Mouse (Mus musculus): ENCODE measurements around the gene Dpp6. TPM values are rescaled to one million over a fixed set of nuclear protein-coding genes. Genes with fewer than 3 reads are reported as not detected.

Dpp6 gene
- total and polyA plus RNA-seq, 3 experiments, result 0.16 TPM; not detected in 2

DNA sequence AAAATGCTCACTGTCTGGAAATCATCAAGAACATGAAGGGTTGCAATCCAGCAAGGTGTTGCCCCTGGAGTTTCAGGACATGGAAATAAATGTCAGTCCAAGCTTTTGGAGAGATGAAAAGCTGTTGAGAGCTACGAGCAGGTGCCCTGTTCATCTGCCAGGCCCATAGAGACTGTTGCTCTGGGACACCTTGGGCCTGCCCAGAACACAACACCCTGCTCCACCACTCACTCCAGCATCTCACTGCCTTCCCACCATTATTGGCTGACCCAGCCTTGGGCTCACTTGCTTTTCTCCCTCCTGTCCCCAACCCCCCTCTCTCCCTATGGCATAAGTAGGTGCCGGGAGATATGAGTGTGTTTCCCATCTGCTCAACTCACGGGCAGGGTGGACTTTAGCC lies 162.8 kb downstream of the Dpp6 start:
- Histone ChIP-seq H3K27me3 (ENCODE audit: insufficient read depth, low read length) (no peaks in the 10 kb centered on the region), H3K36me3 (replicated peaks) (no peaks in the 10 kb centered on the region), H3K4me3 (ENCODE audit: low read depth, low read length) (no peak overlapping the region), H3K4me1 (ENCODE audit: insufficient read depth, low read depth, low read length) (no peaks in the 10 kb centered on the region), H3K9me3 (replicated peaks) (peaks cover 19% of the 10 kb centered on the region)
- no peak for ATAC-seq (ENCODE audit: extremely low read depth, insufficient number of reproducible peaks, low FRiP score, poor library complexity, severe bottlenecking)
- no peak for DNase-seq (ENCODE audit: low spot score)
- TF ChIP-seq GATA1 (IDR thresholded peaks at IDR 0.05; ENCODE audit: borderline replicate concordance, low read length) (no peak), CTCF (IDR thresholded peaks at IDR 0.05; ENCODE audit: low read depth, low read length) (no peak), TAL1 (conservative IDR thresholded peaks at IDR 0.05; ENCODE audit: low read depth, low read length) (no peak), POLR2AphosphoS5 (IDR thresholded peaks at IDR 0.05; ENCODE audit: insufficient replicate concordance, low read depth, low read length) (no peak), GATA2 (IDR thresholded peaks at IDR 0.05; ENCODE audit: borderline replicate concordance, low read depth, low read length) (no peak)

DNA sequence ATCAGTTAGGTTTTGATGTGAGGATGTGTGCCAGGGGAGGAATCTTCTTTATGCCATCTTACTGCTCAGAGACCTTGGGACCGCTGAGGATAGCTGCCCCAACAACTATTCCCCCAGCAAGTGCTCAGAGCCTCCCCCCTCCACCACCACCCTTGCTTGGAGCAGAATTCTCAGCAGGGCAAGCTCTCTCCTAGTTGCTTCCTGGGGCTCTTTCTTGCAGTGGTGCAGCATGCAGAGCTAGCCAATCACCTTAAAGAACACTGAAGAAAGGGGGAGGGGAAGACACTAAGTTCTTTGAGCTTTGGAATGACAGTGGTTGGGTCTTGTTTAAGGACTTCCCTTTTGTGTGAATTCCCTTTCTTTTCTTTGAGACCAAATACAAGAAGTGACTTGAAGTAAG lies 168.1 kb downstream of the Dpp6 start:
- DNase-seq (ENCODE audit: low spot score) (no peak), ATAC-seq (ENCODE audit: extremely low read depth, insufficient number of reproducible peaks, low FRiP score, poor library complexity, severe bottlenecking) (no peak)
- peaks cover 21% of the 10 kb centered on the region for H3K9me3 ChIP-seq (replicated peaks)
- TF ChIP-seq TAL1 (conservative IDR thresholded peaks at IDR 0.05; ENCODE audit: low read depth, low read length) (no peak), CTCF (IDR thresholded peaks at IDR 0.05; ENCODE audit: low read depth, low read length) (no peak), GATA1 (IDR thresholded peaks at IDR 0.05; ENCODE audit: borderline replicate concordance, low read length) (no peak), GATA2 (IDR thresholded peaks at IDR 0.05; ENCODE audit: borderline replicate concordance, low read depth, low read length) (no peak), POLR2AphosphoS5 (IDR thresholded peaks at IDR 0.05; ENCODE audit: insufficient replicate concordance, low read depth, low read length) (no peak)
- no peaks in the 10 kb centered on the region for H3K27me3 ChIP-seq (ENCODE audit: insufficient read depth, low read length)
- no peaks in the 10 kb centered on the region for H3K36me3 ChIP-seq (replicated peaks)
- H3K4me3 ChIP-seq (ENCODE audit: low read depth, low read length), result no peak overlapping the region
- no peaks in the 10 kb centered on the region for H3K4me1 ChIP-seq (ENCODE audit: insufficient read depth, low read depth, low read length)

DNA sequence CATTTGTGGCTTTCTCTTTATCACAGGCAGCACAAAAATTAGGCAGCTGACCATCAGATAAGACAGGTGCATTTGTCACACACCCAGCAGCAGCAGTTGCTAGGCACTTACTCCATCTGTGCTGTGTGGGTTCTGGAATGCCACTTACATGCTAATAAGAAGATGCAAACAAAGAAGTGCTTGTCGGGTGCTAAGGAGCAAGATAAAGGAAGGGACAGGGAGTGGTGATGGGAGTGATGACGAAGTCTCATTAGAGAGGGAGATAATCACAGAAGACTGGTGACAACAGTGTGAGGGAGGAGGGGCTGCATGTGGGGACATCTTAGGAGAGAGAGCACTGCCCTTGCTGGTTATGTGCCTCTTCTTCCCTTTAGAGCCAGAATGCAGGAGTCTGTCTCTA lies 174.6 kb downstream of the Dpp6 start:
- DNase-seq (ENCODE audit: low spot score) (no peak), ATAC-seq (ENCODE audit: extremely low read depth, insufficient number of reproducible peaks, low FRiP score, poor library complexity, severe bottlenecking) (no peak)
- Histone ChIP-seq H3K4me3 (ENCODE audit: low read depth, low read length) (no peak overlapping the region), H3K27me3 (ENCODE audit: insufficient read depth, low read length) (no peaks in the 10 kb centered on the region; the same call in 1 of the 2 replicates), H3K4me1 (ENCODE audit: insufficient read depth, low read depth, low read length) (no peaks in the 10 kb centered on the region), H3K36me3 (replicated peaks) (no peaks in the 10 kb centered on the region), H3K9me3 (replicated peaks) (peaks cover 16% of the 10 kb centered on the region)
- TF ChIP-seq CTCF (IDR thresholded peaks at IDR 0.05; ENCODE audit: low read depth, low read length) (no peak), GATA1 (IDR thresholded peaks at IDR 0.05; ENCODE audit: borderline replicate concordance, low read length) (no peak), GATA2 (IDR thresholded peaks at IDR 0.05; ENCODE audit: borderline replicate concordance, low read depth, low read length) (no peak), TAL1 (conservative IDR thresholded peaks at IDR 0.05; ENCODE audit: low read depth, low read length) (no peak), POLR2AphosphoS5 (IDR thresholded peaks at IDR 0.05; ENCODE audit: insufficient replicate concordance, low read depth, low read length) (no peak)

DNA sequence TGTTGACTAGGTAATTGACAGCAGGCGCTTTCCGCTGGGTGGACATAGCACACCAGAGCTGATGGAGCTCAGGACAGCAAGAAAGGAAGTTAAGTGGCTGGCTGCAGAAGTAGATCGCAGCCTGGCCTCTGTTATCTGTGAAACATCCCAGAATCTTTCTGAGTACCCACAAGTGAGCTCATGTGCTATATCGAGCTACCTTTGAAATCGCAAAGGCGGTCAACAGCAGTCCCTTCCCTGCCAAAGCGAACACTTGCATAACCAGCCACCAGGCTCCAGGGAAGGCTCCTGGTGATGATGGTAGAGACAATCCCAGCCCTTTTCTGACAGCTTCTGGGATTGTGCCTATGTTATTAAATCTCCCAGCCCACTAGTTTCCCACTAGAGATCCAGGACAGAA lies 186.5 kb downstream of the Dpp6 start:
- Histone ChIP-seq H3K4me1 (ENCODE audit: insufficient read depth, low read depth, low read length) (no peaks in the 10 kb centered on the region), H3K36me3 (replicated peaks) (no peaks in the 10 kb centered on the region), H3K4me3 (ENCODE audit: low read depth, low read length) (no peak overlapping the region), H3K9me3 (replicated peaks) (peaks cover 20% of the 10 kb centered on the region), H3K27me3 (ENCODE audit: insufficient read depth, low read length) (no peaks in the 10 kb centered on the region)
- TF ChIP-seq GATA2 (IDR thresholded peaks at IDR 0.05; ENCODE audit: borderline replicate concordance, low read depth, low read length), result no peak
- no peak for TF ChIP-seq CTCF (IDR thresholded peaks at IDR 0.05; ENCODE audit: low read depth, low read length)
- TF ChIP-seq POLR2AphosphoS5 (IDR thresholded peaks at IDR 0.05; ENCODE audit: insufficient replicate concordance, low read depth, low read length), result no peak
- TF ChIP-seq TAL1 (conservative IDR thresholded peaks at IDR 0.05; ENCODE audit: low read depth, low read length), result no peak
- TF ChIP-seq GATA1 (IDR thresholded peaks at IDR 0.05; ENCODE audit: borderline replicate concordance, low read length), result no peak
- DNase-seq (ENCODE audit: low spot score) (no peak), ATAC-seq (ENCODE audit: extremely low read depth, insufficient number of reproducible peaks, low FRiP score, poor library complexity, severe bottlenecking) (no peak)

DNA sequence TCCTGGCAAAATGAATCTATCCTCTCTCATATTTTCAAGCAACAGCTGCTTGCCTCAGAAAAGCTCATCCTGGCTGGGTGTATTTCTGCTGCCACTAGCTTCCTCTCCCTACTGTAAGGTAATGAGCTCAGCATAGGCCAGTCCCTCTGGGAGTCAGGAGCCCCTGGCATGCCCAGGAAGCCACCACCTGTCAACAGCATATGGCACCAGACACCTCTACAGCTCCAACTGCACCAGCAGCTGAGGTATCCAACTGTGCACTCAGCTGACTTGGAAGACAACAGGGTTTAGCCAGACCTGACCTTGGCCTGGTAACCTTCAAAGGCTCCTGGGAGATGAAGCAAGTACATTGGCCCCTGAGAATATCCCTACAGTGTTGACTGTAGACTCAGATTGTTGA lies 192.2 kb downstream of the Dpp6 start:
- H3K4me3 ChIP-seq (ENCODE audit: low read depth, low read length), result no peak overlapping the region
- no peak for TF ChIP-seq POLR2AphosphoS5 (IDR thresholded peaks at IDR 0.05; ENCODE audit: insufficient replicate concordance, low read depth, low read length)
- no peak for TF ChIP-seq GATA1 (IDR thresholded peaks at IDR 0.05; ENCODE audit: borderline replicate concordance, low read length)
- no peak for TF ChIP-seq TAL1 (conservative IDR thresholded peaks at IDR 0.05; ENCODE audit: low read depth, low read length)
- TF ChIP-seq CTCF (IDR thresholded peaks at IDR 0.05; ENCODE audit: low read depth, low read length), result no peak
- no peak for TF ChIP-seq GATA2 (IDR thresholded peaks at IDR 0.05; ENCODE audit: borderline replicate concordance, low read depth, low read length)
- H3K27me3 ChIP-seq (ENCODE audit: insufficient read depth, low read length), result no peaks in the 10 kb centered on the region
- no peaks in the 10 kb centered on the region for H3K4me1 ChIP-seq (ENCODE audit: insufficient read depth, low read depth, low read length)
- H3K36me3 ChIP-seq (replicated peaks), result no peaks in the 10 kb centered on the region
- DNase-seq (ENCODE audit: low spot score), result no peak
- no peak for ATAC-seq (ENCODE audit: extremely low read depth, insufficient number of reproducible peaks, low FRiP score, poor library complexity, severe bottlenecking)
- H3K9me3 ChIP-seq (replicated peaks), result peaks cover 11% of the 10 kb centered on the region

DNA sequence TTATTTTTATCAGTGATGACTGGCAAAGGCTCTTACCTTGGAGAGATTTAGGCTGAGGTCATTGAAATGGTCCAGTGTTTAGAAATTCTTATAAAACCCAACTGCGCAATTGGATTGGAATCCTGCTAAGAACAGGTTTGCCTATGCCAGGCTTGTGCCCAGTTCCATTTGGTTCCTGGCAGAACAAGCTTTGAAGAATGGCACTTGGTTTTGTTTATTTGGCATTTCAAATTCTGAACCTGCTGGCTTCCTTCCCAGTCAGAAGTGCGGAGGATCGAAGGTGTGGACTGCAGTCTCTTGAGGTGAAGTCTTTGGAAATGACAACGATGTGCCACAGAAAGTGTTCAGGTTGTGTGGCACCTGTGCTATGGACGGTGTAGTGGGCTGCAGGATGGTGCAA lies 193.6 kb downstream of the Dpp6 start:
- Histone ChIP-seq H3K36me3 (replicated peaks) (no peaks in the 10 kb centered on the region), H3K27me3 (ENCODE audit: insufficient read depth, low read length) (no peaks in the 10 kb centered on the region), H3K9me3 (replicated peaks) (peaks cover 9% of the 10 kb centered on the region), H3K4me3 (ENCODE audit: low read depth, low read length) (no peak overlapping the region), H3K4me1 (ENCODE audit: insufficient read depth, low read depth, low read length) (no peaks in the 10 kb centered on the region)
- ATAC-seq (ENCODE audit: extremely low read depth, insufficient number of reproducible peaks, low FRiP score, poor library complexity, severe bottlenecking) (no peak), DNase-seq (ENCODE audit: low spot score) (no peak)
- TF ChIP-seq CTCF (IDR thresholded peaks at IDR 0.05; ENCODE audit: low read depth, low read length) (no peak), POLR2AphosphoS5 (IDR thresholded peaks at IDR 0.05; ENCODE audit: insufficient replicate concordance, low read depth, low read length) (no peak)

Measured in G1E (cell line).